Comparison of ENCODE assay signal across 17 mouse cellular contexts in the genomic region with DNA sequence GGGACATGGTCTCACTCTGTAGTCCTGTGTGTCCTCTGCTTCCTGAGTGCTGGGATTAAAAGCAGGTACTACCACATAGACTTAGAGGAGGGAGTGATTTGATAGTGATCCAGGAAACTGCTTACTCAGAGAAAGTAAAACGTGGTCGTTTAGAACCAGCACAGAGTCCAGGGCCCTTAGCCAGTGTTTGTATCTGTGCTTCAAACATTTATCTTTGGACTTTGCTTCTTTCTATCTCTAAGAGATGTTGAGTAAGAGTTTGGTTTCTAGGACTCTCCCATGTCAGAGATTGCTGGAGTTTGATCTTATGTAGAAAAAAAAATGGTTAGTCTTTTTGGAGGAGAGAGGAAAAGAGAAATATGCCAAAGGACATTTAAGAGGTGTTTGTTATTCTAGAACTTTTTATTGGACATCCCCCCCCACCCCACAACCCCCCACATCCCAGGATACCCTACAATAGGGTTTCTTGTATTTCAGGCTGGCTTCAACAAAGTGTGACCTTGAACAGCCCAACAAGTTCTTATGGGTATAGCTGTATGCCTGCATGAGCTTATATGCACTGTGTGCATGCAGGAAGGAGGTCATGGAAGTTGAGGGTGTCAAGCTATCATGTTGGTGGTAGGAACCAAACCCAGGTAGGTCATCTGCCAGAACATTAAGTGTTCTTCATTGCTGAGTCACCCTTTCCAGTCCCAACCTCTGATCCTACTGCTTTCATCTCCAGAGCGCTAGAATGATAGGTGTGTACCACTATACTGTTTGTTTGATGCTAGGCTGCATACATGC. TPM values are rescaled to one million over a fixed set of nuclear protein-coding genes. Genes with fewer than 3 reads are reported as not detected.
A peak's percentile ranks its signal among the peaks of the same experiment; 100 is the strongest.
DNase-seq lines count a peak whose midpoint lies in the region; ATAC-seq and TF ChIP-seq lines count a peak whose summit lies in the region.
"Had no signal": no experiment of that assay in that cellular context is flagged by ENCODE, and none has a peak within 500 bp of the region (broad histone marks: within the 10 kb centered on the region; RNA-seq: fewer than 3 reads in every experiment).

No protein-coding gene starts in this region.

- no peak overlapping the region for H3K4me2 ChIP-seq in liver, embryonic 11.5 days
- no peak overlapping the region for H3K4me2 ChIP-seq in liver, embryonic 15.5 days
- H3K4me2 ChIP-seq: forebrain, embryonic 15.5 days; heart, embryonic 15.5 days; limb, embryonic 12.5 days; midbrain, embryonic 15.5 days had no signal

- intact Hi-C loops in gastrocnemius, adult 2 months (cut with DNase I), result no loop called here

- 10% methylated on average over 3 of the region's 3 CpGs for WGBS in liver, adult 2 months
- WGBS in liver, embryonic 11.5 days, result 53% methylated on average over 3 of the region's 3 CpGs
- 51% methylated on average over 3 of the region's 3 CpGs for WGBS in liver, embryonic 15.5 days (ENCODE audit: insufficient replicate concordance)

- no peak for TF ChIP-seq CTCF in gastrocnemius, adult 2 months (IDR thresholded peaks at IDR 0.05)
- TF ChIP-seq CTCF in liver, adult 2 months (IDR thresholded peaks at IDR 0.05; ENCODE audit: low read depth, low read length), result no peak

- H3K4me1 ChIP-seq in liver, adult 2 months (ENCODE audit: control insufficient read depth, insufficient read depth, low read length), result peaks cover 50% of the 10 kb centered on the region
- peaks cover 47% of the 10 kb centered on the region for H3K4me1 ChIP-seq in liver, embryonic 11.5 days (replicated peaks; ENCODE audit: control insufficient read depth, insufficient read depth, low read length)
- H3K4me1 ChIP-seq in liver, embryonic 15.5 days (replicated peaks), result peaks cover 95% of the 10 kb centered on the region

- H3K9me3 ChIP-seq in liver, embryonic 11.5 days (ENCODE audit: control insufficient read depth, low read length), result no peaks in the 10 kb centered on the region
- H3K9me3 ChIP-seq in liver, embryonic 15.5 days (replicated peaks), result no peaks in the 10 kb centered on the region
- H3K9me3 ChIP-seq: forebrain, embryonic 15.5 days; heart, embryonic 15.5 days; limb, embryonic 12.5 days; midbrain, embryonic 15.5 days had no signal

- peaks cover 26% of the 10 kb centered on the region for H3K36me3 ChIP-seq in liver, adult 2 months (ENCODE audit: control insufficient read depth, insufficient read depth, low read length)
- peaks cover 17% of the 10 kb centered on the region for H3K36me3 ChIP-seq in liver, embryonic 11.5 days (ENCODE audit: control insufficient read depth, insufficient read depth, low read length)
- peaks cover 74% of the 10 kb centered on the region for H3K36me3 ChIP-seq in liver, embryonic 15.5 days (replicated peaks)

- peak overlapping the region; percentile 8; the same call in 1 of the 2 replicates for H3K27ac ChIP-seq in gastrocnemius, adult 2 months
- peak overlapping the region; percentile 99 for H3K27ac ChIP-seq in liver, adult 2 months (replicated peaks; ENCODE audit: insufficient read depth, low read depth, low read length)
- no peak overlapping the region for H3K27ac ChIP-seq in liver, embryonic 11.5 days (ENCODE audit: low read depth, low read length)
- H3K27ac ChIP-seq in liver, embryonic 15.5 days (replicated peaks), result peak overlapping the region; percentile 62
- H3K27ac ChIP-seq: forebrain, embryonic 15.5 days; heart, embryonic 15.5 days; limb, embryonic 12.5 days; midbrain, embryonic 15.5 days had no signal

- ATAC-seq in liver, embryonic 11.5 days (replicated peaks; ENCODE audit: low FRiP score), result no peak
- peak; percentile 43 for ATAC-seq in liver, embryonic 15.5 days (ENCODE audit: insufficient read depth)
- ATAC-seq in megakaryocyte progenitor cell, adult 5-6 weeks (replicated peaks; ENCODE audit: poor library complexity), result no peak
- ATAC-seq: activated CD4-positive, CD25-positive, alpha-beta regulatory T cell, adult 4 months; forebrain, embryonic 15.5 days; midbrain, embryonic 15.5 days had no signal

- no peaks in the 10 kb centered on the region for H3K27me3 ChIP-seq in liver, adult 2 months (ENCODE audit: control insufficient read depth, insufficient read depth, low read length)
- no peaks in the 10 kb centered on the region for H3K27me3 ChIP-seq in liver, embryonic 11.5 days (replicated peaks; ENCODE audit: control insufficient read depth, insufficient read depth, low read length)
- no peaks in the 10 kb centered on the region for H3K27me3 ChIP-seq in liver, embryonic 15.5 days
- H3K27me3 ChIP-seq: forebrain, embryonic 15.5 days; heart, embryonic 15.5 days; limb, embryonic 12.5 days; midbrain, embryonic 15.5 days had no signal

- H3K9ac ChIP-seq in liver, adult 2 months (ENCODE audit: low read depth, low read length), result no peak overlapping the region
- H3K9ac ChIP-seq in liver, embryonic 11.5 days (ENCODE audit: low read depth, low read length), result no peak overlapping the region
- peak overlapping the region; percentile 6; the same call in 1 of the 2 replicates for H3K9ac ChIP-seq in liver, embryonic 15.5 days
- H3K9ac ChIP-seq: forebrain, embryonic 15.5 days; heart, embryonic 15.5 days; limb, embryonic 12.5 days; midbrain, embryonic 15.5 days had no signal

- no peak for TF ChIP-seq POLR2A in liver, adult 2 months (IDR thresholded peaks at IDR 0.05; ENCODE audit: extremely low read depth, insufficient read depth, low read length)

- H3K4me3 ChIP-seq in gastrocnemius, adult 2 months, result no peak overlapping the region
- H3K4me3 ChIP-seq in liver, adult 2 months (ENCODE audit: insufficient read depth, low read depth, low read length), result no peak overlapping the region
- no peak overlapping the region for H3K4me3 ChIP-seq in liver, embryonic 11.5 days (ENCODE audit: low read depth, low read length)
- H3K4me3 ChIP-seq in liver, embryonic 15.5 days (replicated peaks), result no peak overlapping the region
- H3K4me3 ChIP-seq: forebrain, embryonic 15.5 days; heart, embryonic 15.5 days; limb, embryonic 12.5 days; midbrain, embryonic 15.5 days had no signal

- DNase-seq in gastrocnemius, adult 2 months, result no peak
- no peak for DNase-seq in gastrocnemius, postnatal 25 days
- DNase-seq in liver, adult 2 months (ENCODE audit: extremely low read depth, low read depth, low spot score), result peak; percentile 99
- no peak for DNase-seq in liver, embryonic 11.5 days (ENCODE audit: low spot score)
- DNase-seq in frontal cortex, postnatal 10 days (ENCODE audit: low spot score in 2 of 2), result no peak
- no peak for DNase-seq in B cell, adult 2 months
- DNase-seq: adrenal gland, postnatal 14 days; cerebellum, adult 11-12 months; heart, adult 18-20 months; thymus, postnatal 14 days had no signal

- H3K79me2 ChIP-seq in liver, adult 2 months (ENCODE audit: control insufficient read depth, insufficient read depth, low read length), result peaks cover 50% of the 10 kb centered on the region

RNA-seq across cellular contexts. Expression of a gene that starts 43.3 kb away (rescaled TPM):
- total RNA-seq in gastrocnemius, adult 2 months (2021), result 10 to 100 TPM; 42.4 to 42.6 TPM
- 10 to 100 TPM; 31.1 to 36.4 TPM for total RNA-seq in gastrocnemius, postnatal 25 days (2021)
- 25.4 and 33.1 TPM in 2 replicates for total RNA-seq in liver, adult 2 months (2014; rRNA removed)
- polyA plus RNA-seq in liver, adult 2 months (2012; rRNA removed), result 26.3 and 30.3 TPM in 2 replicates
- 61.4 and 65.0 TPM in 2 replicates for polyA plus RNA-seq in liver, embryonic 11.5 days (2014; fragmentation: Nextera tagmentation; extraction: Ambion mirVana)
- 31.7 and 35.7 TPM in 2 replicates for polyA plus RNA-seq in liver, embryonic 15.5 days (2015; fragmentation: Nextera tagmentation; extraction: Ambion mirVana)
- 60.2 and 61.5 TPM in 2 replicates for total RNA-seq in megakaryocyte progenitor cell, adult 5-6 weeks (2015)
- 38.1 and 51.2 TPM in 2 replicates for total RNA-seq in megakaryocyte progenitor cell, adult 5-6 weeks (2017)
